Mouse (Mus musculus): ENCODE data around the gene Ctnnb1.
A peak's percentile ranks its signal among the peaks of the same experiment; 100 is the strongest.

Gene Ctnnb1

DNA sequence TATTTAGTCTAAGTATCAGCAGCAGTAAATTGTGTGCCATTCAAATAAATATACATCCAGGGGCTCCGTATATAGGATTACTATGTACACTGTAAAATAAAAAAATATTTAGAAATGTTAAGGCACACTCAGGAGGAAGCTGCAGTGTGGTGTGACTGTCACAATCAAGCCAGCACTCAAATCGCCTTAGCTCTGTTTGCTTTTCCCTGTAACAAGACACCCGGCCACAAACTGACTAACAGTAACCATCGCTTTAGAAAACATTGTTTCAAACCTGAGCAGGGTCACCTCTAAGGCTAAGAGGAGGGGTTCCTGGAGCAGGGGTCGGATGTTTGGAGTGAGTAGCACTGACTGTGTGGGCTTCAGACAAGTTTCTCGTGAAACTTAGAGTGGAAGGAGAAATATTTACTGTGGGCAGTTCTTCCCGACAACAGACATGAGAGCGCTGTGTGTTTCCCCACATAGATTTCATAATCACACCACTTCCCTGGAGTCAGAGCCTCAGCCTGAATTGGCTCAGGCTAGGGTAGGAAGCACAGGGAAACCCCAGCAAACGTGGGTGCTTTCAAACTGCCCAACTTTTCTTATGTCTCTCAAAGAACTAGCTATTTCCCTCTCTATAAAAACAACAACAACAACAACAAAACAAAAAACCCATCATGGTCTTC is 1.9 kb upstream of the Ctnnb1 start:
- no peak for DNase-seq (ENCODE audit: low spot score in 2 of 2)

DNA sequence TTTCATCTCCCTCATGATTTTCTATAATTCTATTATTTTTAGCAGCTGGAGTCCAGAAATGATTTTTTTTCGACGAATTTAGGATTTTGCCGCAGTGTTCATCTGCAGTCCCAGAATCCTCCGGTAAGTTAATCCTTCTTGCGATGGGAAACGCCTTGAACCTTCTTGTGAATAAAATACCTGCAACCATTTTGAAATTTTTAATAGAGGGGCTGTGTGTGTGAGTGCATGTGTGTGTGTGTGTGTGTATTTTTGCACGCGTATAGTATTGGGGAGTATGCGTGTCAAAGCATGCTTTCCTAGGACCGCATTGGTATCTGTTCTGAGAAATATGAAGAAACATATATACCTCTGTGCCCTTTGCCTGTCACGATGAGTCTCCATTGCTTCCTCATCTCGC is 1.0 kb downstream of the Ctnnb1 start:
- no peak for DNase-seq (ENCODE audit: low spot score in 2 of 2)

DNA sequence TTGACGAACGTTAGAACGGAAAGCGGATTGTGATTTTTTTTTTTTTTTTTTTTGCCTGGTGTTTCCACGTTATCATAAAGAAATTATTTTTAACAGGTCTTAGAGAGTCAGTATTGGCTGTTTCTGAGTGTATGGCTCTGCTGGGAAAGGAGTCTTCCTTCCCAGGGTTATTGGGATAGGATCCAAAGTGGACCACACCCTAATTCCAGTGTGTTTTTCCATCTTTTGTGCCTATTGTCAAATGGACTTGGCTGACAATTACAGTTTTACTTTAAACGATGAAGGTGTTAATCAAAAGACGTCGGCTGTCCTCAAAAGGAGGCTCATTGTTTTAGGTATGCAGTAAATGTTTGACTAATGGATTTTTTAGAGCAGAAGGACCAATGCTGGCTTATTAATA is 1.8 kb downstream of the Ctnnb1 start:
- DNase-seq (ENCODE audit: low spot score in 2 of 2): no peak

DNA sequence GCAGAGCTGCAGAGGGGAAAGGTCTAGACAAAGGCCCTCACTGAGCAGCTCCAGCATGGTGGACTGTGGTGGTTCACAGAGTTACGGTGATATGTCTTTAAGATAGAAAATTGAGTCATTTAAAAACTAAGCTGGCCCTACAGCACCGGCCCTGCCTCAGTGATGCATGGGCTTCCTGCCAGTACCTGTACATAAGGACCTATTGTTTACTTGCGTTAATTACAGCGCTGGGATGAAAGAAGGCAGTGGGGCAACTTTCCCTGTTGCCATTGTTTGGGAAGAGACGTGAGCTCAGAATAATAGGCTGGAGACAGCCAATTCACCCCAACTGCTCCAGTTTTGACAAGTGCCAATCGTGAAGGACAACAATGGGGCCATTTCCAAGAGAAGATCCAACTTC is 3.4 kb downstream of the Ctnnb1 start:
- no peak for DNase-seq (ENCODE audit: low spot score in 2 of 2)

DNA sequence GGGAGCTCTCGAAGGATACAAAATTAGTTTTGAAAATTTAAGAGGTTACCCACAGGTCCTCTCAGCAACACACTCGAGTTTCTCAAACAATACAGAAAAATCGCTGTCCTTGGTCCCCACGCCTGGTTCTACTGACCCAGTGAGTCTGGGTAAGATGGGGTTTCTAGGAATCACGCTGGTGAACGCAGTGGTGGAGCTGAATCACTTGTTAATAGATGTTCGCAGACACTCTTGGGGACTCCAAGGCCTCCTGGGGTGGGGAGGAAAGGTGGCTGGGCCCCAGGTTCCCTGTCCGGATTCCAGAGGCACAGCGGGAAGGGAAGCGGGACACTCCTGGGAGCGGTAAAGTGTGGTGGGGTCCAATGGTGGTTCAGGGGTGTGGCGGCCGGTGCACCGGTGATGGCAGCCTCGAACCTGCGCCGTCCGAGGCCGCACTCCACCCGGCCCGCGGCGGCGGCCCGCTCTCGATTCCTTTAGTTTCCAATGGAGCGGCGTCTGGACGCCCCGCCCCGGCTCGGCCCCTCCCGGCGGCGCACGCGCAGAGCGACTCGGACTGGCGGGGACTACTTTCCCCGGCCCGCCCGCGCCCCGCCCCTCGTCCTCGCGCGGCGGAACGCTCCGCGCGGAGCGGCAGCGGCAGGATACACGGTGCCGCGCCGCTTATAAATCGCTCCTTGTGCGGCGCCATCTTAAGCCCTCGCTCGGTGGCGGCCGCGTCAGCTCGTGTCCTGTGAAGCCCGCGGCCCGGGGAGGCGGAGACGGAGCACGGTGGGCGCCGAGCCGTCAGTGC is 4.0 kb downstream of the Ctnnb1 start:
- peak; percentile 96 to 98 for DNase-seq (ENCODE audit: low spot score in 2 of 2)

DNA sequence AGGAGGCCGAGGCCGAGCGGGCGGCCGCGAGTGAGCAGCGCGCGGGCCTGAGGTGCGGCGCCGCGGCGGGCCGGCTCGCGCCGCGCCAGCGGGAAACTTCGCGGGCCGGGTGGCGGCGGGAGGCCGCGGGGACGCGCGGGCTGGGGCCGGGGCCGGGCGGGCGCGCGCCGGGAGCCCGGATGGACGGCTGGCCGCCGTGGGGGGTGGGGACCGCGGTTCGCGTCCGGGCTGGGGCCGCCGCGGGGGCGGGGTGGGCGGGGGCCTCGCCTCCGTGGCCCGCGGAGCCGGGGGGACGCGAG is 4.5 kb downstream of the Ctnnb1 start:
- DNase-seq (ENCODE audit: low spot score in 2 of 2): no peak

DNA sequence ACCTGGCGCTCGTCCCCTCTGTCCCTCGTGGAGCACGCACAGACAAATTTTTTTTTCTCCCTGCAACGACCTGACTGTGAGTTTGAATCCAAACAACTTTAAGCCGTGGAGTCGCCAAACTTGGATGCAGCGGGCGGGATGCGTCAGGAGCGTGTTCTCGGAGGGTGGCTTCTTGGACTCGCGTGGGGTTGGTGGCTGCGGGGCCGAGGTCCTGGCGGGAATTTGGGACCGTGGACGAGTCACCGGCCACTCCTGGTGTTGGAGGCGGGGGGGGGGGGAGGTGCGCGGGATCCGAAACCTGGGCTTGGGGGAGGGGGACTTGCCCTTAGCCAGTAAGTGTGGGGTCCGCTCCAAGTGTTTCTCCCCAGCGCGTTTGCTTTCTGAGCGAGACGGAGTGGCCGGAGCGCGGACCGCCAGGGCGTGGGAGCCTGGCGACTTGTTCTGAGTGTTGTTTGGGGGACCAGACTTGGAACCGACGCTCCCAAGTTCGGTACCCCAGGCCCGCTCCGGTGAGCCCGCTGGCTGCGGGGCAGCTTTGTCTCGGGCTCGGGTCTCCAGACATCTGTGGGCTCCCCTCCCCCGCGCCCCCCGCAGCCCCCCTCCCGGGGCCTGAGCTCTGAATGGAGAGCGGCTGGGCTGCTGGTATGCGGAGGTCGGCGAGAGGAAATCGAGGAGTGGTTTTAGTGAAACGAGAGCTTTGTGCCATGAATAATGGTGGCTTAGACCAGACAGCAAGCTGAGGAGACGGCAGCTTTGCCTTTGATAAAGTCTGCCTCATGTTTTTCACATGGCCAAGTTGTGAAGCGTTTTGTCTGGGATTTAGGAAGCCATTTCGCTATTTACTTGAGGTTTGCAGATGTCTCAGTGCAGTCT is 5.1 kb downstream of the Ctnnb1 start:
- peak; percentile 70 to 76 for DNase-seq (ENCODE audit: low spot score in 2 of 2)

DNA sequence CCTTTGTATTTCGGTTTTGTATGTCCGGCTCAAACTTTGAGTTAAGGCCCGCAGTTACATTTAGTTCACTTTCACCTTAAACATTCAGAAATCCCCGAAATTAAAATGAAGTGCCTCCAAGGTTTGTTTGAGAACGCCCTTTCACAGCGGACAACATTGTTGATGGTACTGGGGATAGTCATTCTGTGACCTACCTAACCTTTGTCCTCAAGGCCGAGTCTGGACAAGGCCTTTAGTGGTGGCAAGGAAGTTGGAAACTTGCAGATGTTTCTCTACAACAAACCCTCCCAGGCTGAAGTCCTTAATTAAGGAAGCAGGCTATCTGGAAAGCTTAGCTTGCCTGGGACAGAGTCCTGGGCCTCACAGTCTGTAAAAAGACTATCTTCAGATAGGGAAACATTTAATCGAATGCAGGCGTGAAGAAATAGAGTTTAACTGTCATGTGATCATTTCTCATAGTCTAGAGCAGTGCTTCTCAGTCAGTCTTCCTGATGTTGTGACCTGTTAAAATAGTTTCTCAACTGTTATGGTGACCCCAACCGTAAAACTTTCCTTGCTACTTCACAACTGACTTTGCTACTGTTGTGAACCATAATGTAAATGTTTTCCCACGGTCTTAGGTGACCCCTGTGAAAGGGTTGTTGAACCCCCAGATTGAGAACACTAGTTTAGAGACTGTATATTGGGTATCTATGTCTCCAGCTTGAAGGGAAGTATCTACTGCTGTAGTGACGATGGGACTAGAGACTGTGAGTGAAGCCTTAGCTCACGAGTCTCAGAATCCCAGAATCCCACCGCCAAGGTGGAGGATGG is 6.0 kb downstream of the Ctnnb1 start:
- DNase-seq (ENCODE audit: low spot score in 2 of 2): no peak

DNA sequence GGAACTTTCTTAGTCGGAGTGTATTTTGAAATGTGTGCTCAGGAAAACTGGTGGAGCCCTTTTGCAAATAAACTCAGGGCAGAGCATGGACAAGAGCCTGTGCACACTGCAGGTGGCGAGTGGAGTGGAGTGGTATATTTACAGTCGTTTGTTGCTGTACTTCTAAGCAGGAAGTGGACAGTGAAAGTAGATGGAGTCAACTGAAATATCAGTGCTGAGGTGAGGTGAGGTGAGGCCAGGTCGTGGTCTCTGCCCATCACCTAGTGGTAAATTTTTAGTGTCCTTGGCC is 6.6 kb downstream of the Ctnnb1 start:
- DNase-seq (ENCODE audit: low spot score in 2 of 2): no peak

DNA sequence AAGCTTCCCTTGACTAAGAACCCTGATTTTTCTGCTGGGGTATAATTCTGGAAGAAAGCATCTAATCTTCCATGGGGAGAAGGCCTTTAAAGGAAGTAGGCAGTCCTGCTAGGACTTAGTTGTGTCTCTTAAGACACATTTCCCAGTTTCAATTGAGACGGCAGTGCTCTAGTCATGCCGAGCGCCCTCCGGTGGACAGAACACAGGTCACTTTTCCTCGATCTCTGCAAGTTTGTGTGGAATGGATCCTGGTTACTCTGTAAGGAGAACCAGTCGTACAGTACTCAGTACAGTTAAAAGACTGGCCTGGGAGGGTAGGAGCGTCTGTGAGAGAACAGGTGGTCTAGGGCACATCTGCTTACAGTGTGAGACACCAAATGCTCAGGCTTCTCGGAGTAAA is 7.3 kb downstream of the Ctnnb1 start:
- DNase-seq (ENCODE audit: low spot score in 2 of 2): peak; percentile 75 to 81

DNA sequence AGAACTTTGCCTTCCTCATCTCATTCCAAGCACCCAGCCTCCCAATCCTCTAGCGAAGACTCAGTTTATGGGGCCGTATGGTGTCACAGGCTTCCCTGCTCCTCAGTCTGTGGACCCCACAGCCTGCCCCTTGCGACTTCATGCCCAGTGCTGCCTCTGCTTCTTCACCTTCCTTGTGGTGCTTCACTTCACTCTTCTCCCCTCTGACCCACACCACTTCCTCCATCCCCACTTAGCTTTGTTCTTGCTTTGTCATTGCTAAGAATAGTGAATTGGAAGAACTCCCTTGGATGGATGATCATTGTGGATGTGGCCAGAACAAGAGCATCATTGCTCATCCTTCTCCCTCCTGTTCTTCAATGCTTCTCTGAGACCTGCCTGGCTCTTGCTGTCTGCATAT is 11.8 kb downstream of the Ctnnb1 start:
- DNase-seq (ENCODE audit: low spot score in 2 of 2): no peak

DNA sequence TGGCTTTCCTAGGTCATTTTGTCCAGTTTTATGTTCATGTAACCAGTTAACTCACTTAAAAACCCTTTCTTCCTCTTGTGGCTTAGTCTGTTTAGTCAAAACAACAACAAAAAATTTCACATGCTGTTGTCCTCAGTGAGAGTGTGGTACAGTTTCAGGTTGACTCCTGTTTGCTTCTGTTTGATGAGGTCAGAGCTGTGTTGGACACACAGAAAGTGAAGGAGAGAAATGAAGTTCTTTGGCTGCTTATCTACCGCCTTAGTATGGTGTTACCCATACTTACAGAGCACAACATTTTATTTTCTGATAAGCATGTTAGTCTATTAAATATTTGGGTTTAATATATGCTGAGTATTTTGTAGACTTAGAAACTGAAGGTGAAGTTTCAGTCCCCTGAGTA is 14.7 kb downstream of the Ctnnb1 start:
- no peak for DNase-seq (ENCODE audit: low spot score in 2 of 2)

DNA sequence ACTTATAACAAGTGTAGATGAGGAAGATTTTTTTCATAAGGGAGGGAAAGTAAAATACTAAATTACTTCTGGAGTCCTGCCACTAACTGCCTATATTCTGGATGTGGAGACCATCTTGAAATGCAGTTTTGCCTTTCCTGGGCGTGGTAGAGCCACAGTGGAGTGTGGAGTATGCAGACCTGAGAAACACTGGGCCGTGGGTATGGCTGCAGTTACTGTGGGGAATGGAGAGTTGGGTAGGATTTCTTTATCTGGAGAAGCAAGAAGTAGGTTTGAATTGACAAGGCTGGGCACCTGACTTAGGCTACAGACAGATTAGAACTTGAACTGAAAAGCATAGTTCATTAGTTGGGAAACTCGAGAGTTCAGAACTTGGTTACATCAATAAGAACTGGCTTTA is 15.2 kb downstream of the Ctnnb1 start:
- DNase-seq (ENCODE audit: low spot score in 2 of 2): no peak

DNA sequence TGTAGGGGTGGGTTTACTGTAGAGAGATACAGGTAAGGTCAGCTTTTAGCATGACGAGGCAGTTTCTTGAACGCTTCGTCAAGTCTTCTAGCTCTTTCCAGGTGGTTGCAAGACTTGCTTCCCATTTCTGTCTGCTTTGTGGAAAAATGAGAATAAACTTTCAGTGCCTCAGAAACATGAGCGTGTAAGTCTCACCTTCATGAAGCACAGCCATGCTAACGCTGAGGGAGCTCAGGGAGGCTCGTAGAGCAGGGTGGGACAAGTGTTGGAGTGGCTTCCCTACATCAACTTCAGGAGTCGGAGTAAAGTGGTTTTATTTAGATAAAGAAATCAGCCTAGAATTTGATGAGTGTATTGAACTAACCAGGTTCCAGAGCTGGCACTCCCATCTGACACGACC is 17.1 kb downstream of the Ctnnb1 start:
- no peak for DNase-seq (ENCODE audit: low spot score in 2 of 2)

DNA sequence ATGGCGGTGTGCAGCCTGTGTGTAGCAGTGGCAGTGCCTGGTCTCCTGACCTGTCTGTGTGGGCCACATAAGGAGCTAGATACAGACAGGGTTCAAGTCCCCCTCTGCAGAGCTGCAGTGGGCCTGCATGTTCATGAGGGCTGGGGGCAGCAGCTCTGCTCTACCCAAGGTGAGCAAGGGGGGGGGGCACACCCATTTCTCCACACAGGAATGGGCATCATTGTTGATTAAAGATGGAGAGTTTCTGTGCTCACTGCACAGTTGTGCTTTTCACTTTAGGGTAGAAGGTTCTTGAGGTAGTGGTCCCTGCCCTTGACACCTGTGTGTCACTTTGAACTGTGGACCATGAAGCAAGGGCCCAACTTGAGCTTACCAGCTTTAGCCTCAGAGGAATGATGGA is 19.8 kb downstream of the Ctnnb1 start:
- DNase-seq (ENCODE audit: low spot score in 2 of 2): no peak

DNA sequence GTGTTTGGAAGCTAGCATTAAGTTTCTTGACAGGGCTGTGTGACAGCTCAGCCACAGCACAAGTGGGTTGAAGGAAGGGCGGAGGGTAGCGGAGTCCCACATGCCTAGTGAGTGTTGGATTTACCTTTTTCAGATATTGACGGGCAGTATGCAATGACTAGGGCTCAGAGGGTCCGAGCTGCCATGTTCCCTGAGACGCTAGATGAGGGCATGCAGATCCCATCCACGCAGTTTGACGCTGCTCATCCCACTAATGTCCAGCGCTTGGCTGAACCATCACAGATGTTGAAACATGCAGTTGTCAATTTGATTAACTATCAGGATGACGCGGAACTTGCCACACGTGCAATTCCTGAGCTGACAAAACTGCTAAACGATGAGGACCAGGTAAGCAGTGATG is 21.7 kb downstream of the Ctnnb1 start:
- DNase-seq (ENCODE audit: low spot score in 2 of 2): peak in 1 of 2 experiments; percentile 15

DNA sequence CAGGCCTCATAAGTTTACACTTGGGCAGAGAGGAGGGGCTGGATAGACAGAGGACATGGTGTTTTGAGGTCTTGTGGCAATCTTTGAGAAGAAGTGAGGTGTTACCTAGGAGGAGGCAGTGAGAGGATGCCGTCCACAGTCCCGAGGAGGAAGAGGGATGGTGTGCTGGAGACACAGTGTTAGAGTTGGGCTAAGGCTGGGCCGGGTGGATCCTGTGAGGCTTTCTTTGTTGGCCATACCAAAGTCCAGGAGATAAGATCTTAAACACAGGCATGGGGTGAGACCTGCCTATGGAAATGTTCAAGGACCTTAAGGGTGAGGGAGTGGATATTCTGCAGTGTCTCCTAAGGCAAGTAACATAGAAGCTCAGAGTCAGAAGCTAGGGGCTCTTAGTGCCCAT is 22.9 kb downstream of the Ctnnb1 start:
- DNase-seq (ENCODE audit: low spot score in 2 of 2): no peak

DNA sequence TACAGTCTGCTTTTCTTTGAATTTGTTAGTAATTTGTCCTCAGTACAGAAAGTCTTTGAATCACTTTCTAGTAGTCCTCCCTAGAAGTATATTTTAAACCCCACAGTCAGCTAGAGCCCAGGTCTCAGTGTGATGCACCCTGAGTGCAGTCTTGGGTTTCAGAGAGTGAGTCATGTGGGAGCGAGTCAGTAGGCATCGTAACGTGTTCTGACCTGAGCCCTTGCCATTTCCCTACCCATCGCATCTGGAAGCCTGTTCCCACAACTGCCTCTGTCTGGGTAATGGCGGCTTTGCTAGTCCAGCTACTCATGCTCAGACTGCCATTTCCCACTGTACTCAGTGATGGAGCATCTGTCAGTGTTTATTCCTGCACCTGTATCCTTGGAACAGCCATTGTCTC is 29.0 kb downstream of the Ctnnb1 start:
- no peak for DNase-seq (ENCODE audit: low spot score in 2 of 2)

DNA sequence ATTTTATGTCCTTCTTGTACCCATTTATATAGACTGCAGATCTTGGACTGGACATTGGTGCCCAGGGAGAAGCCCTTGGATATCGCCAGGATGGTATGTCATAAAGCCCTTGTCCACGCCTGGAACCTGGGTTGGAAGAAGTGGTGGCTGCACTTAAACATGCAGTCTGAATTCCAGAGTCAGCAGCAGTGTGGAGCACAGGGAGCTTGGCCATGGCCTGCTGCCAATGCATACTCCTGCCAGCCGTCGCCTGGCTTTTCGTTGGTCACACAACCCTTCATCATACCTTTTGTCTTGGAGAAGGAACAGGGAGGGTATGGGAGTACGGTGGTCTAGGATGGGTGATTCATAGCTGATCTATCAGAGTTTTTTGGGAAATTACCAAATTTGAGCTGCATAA is 29.5 kb downstream of the Ctnnb1 start:
- no peak for DNase-seq (ENCODE audit: low spot score in 2 of 2)

DNA sequence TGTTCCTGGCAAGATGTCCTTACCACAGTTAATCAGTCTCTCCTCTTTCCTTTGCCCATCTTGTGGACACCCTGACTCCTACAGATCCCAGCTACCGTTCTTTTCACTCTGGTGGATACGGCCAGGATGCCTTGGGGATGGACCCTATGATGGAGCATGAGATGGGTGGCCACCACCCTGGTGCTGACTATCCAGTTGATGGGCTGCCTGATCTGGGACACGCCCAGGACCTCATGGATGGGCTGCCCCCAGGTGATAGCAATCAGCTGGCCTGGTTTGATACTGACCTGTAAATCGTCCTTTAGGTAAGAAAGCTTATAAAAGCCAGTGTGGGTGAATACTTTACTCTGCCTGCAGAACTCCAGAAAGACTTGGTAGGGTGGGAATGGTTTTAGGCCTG is 30.2 kb downstream of the Ctnnb1 start:
- DNase-seq (ENCODE audit: low spot score in 2 of 2): no peak

DNA sequence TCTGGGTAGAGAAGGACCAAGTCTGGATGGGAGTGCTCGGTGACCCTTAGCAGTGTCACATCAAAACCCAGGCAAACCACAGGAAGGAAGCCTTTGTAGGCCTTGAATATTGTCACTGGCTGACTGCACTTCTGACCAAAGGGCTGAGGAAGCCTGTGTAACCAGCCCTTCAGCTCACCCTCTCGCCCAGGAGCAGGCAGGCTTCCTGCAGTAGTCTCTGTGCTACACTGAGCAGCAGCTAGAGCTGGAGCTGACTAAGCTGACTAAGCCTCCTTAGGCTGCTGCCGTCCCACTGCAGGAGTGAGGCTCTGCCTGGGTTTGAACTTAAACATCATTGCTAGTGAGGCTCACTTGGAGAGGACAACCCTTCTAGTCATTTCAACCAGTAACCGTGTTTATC is 31.6 kb downstream of the Ctnnb1 start:
- no peak for DNase-seq (ENCODE audit: low spot score in 2 of 2)

DNA sequence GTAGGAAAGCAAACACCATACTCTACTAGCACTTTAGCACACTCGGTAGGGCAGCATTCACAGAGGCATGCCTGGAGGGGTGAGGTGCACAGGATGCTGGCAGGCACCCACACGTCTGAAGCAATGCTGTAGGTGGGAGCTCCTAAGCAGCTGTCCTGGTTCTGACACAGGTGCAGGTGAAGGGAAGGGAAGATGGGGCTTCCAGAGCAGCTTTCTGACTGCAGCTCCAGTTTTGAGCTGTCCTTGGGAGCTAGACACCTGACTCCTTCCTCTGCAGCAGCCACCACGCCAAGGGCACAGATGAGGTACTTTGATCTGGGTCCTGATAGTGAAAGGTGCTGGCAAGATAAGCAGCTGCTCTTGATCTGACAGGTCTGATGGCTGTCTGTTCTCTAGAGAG is 32.5 kb downstream of the Ctnnb1 start:
- DNase-seq (ENCODE audit: low spot score in 2 of 2): no peak
